In the genomic region with DNA sequence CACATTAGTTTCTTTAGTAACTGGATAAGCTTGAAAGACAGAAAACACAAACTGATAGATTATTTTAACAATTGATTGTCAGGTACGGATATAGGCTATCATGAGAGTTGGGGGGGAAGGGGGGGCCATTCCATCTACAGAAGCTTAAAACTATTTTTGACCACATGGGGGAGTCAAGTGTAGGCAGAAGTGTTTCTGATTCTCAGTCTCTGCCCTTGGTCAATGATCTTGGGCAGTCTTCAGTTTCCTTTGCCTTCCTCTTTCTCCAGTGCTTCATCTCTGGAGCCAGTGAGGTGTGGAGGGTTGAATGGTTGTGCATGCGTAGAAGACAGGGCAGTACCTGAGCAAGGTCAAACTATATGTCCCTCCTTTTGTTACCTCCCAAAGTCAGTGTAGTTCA, we compare ENCODE assay signal across 11 mouse cellular contexts.
A peak's percentile ranks its signal among the peaks of the same experiment; 100 is the strongest.
DNase-seq lines count a peak whose midpoint lies in the region; ATAC-seq and TF ChIP-seq lines count a peak whose summit lies in the region.
"Had no signal": no experiment of that assay in that cellular context is flagged by ENCODE, and none has a peak within 500 bp of the region (broad histone marks: within the 10 kb centered on the region; RNA-seq: fewer than 3 reads in every experiment).

No protein-coding gene starts in this region.

- H3K9me3 ChIP-seq in kidney, embryonic 16.5 days (ENCODE audit: low read length): no peaks in the 10 kb centered on the region
- H3K9me3 ChIP-seq: G1E; megakaryocyte, embryonic 14.5 days had no signal

- no peak for ATAC-seq in kidney, embryonic 16.5 days (ENCODE audit: low FRiP score, low TSS enrichment)

- H3K27ac ChIP-seq in kidney, adult 2 months (ENCODE audit: insufficient read depth, low read depth, low read length): no peak overlapping the region
- no peak overlapping the region for H3K27ac ChIP-seq in kidney, embryonic 16.5 days (ENCODE audit: low read length)

- H3K9ac ChIP-seq in kidney, embryonic 16.5 days (replicated peaks; ENCODE audit: low read length): no peak overlapping the region

- peaks cover 11% of the 10 kb centered on the region; the same call in 1 of the 2 replicates for H3K4me1 ChIP-seq in kidney, adult 2 months (ENCODE audit: control insufficient read depth, insufficient read depth, low read length)
- peaks cover 6% of the 10 kb centered on the region; the same call in 1 of the 2 replicates for H3K4me1 ChIP-seq in kidney, embryonic 16.5 days (ENCODE audit: insufficient read depth, low read length)
- H3K4me1 ChIP-seq: megakaryocyte, embryonic 14.5 days had no signal

- H3K4me2 ChIP-seq in kidney, embryonic 16.5 days (replicated peaks; ENCODE audit: low read depth, low read length): no peak overlapping the region
- H3K4me2 ChIP-seq: heart, embryonic 11.5 days had no signal

- WGBS in kidney, adult 2 months: 33% methylated on average over 2 of the region's 2 CpGs
- WGBS in kidney, embryonic 16.5 days: 64% methylated on average over 2 of the region's 2 CpGs

- no peaks in the 10 kb centered on the region for H3K36me3 ChIP-seq in kidney, adult 2 months (ENCODE audit: control insufficient read depth, insufficient read depth, low read length)
- no peaks in the 10 kb centered on the region for H3K36me3 ChIP-seq in kidney, embryonic 16.5 days (ENCODE audit: insufficient read depth, low read length)
- H3K36me3 ChIP-seq: G1E had no signal

- TF ChIP-seq POLR2A in kidney, adult 2 months (IDR thresholded peaks at IDR 0.05; ENCODE audit: low read depth, low read length): no peak

- H3K27me3 ChIP-seq in kidney, adult 2 months (replicated peaks; ENCODE audit: control insufficient read depth, insufficient read depth, low read length): no peaks in the 10 kb centered on the region
- no peaks in the 10 kb centered on the region for H3K27me3 ChIP-seq in kidney, embryonic 16.5 days (ENCODE audit: insufficient read depth, low read length)
- H3K27me3 ChIP-seq: megakaryocyte, embryonic 14.5 days had no signal

- H3K4me3 ChIP-seq in kidney, adult 2 months (ENCODE audit: insufficient read depth, low read depth, low read length): no peak overlapping the region
- H3K4me3 ChIP-seq in kidney, embryonic 16.5 days (ENCODE audit: low read length): no peak overlapping the region
- H3K4me3 ChIP-seq: megakaryocyte, embryonic 14.5 days had no signal

- DNase-seq in kidney, adult 2 months: peak; percentile 52
- DNase-seq in 3T3-L1 (ENCODE audit: low read depth, low spot score) (peak; percentile 78), ES-CJ7 (ENCODE audit: low read depth, low spot score) (peak; percentile 10)
- peak; percentile 60 for DNase-seq in kidney, adult 9 months
- DNase-seq in right cerebral cortex, adult 18-20 months: no peak
- DNase-seq in ovary, postnatal 36 days (ENCODE audit: low spot score): no peak
- DNase-seq: thymus, adult 18-20 months had no signal

- peak; percentile 35; the same call in 1 of the 2 replicates for TF ChIP-seq CTCF in kidney, adult 2 months (conservative IDR thresholded peaks at IDR 0.05; ENCODE audit: insufficient read depth, insufficient read length, low read depth, low read length)

Comparison
In these comparisons a context has a peak if more than half of its experiments do, and no peak if none do; other contexts are left out.
1. DNase-seq: peak in kidney, adult 2 months (single experiment), 3T3-L1 (single experiment), ES-CJ7 (single experiment) and kidney, adult 9 months (single experiment); none in right cerebral cortex, adult 18-20 months (single experiment) and ovary, postnatal 36 days (single experiment).